Mouse (Mus musculus): Measurements from ENCODE around the gene Aif1. TPM values are rescaled to one million over a fixed set of nuclear protein-coding genes. Genes with fewer than 3 reads are reported as not detected.

The Aif1 gene
- total and polyA plus RNA-seq, 3 experiments = 0.42 to 0.45 TPM; not detected in 1

GRCm38 (mm10) chr17:35164568-35165450 lies 11.1 kb downstream of the Aif1 start, which contains the start of gene Prrc2a:
Gene Prrc2a (minus strand): TSS chr17:35164897.
- H3K9me3 ChIP-seq (replicated peaks; ENCODE audit: insufficient read depth, low read length) = no peaks in the 10 kb centered on the region
- peak; percentile 99 for DNase-seq (ENCODE audit: low read depth, low spot score)
- H3K9ac ChIP-seq (ENCODE audit: control insufficient read depth, low read depth, low read length, poor library complexity, severe bottlenecking) = peak within 1 kb of the TSS; percentile 85
- H3K79me2 ChIP-seq (ENCODE audit: control insufficient read depth, insufficient read depth, low read length, poor library complexity) = peaks cover 50% of the 10 kb centered on the region
- H3K27ac ChIP-seq (ENCODE audit: control insufficient read depth, low read depth, low read length) = peak within 1 kb of the TSS; percentile 96
- H3K27me3 ChIP-seq (ENCODE audit: control insufficient read depth in 1 of 2, insufficient read depth in 2 of 2, low read length in 2 of 2) = no peaks in the 10 kb centered on the region
- H3K36me3 ChIP-seq (ENCODE audit: control insufficient read depth in 1 of 2, insufficient read depth in 2 of 2, low read length in 2 of 2) = peaks cover 21% of the 10 kb centered on the region in 2 experiments
- H3K4me3 ChIP-seq (ENCODE audit: control insufficient read depth in 1 of 2, insufficient read depth in 1 of 2, low read depth in 2 of 2, low read length in 2 of 2) = peak within 1 kb of the TSS; percentile 92 to 97
- H3K4me1 ChIP-seq (ENCODE audit: control insufficient read depth in 1 of 2, insufficient read depth in 2 of 2, low read length in 2 of 2) = peaks cover 3 to 13% of the 10 kb centered on the region in 2 experiments; a peak in 3 of 4 replicates
- TF ChIP-seq POLR2AphosphoS5 (IDR thresholded peaks at IDR 0.05; ENCODE audit: borderline replicate concordance, low read depth, low read length) (no peak), GATA1 (IDR thresholded peaks at IDR 0.05; ENCODE audit: low read depth, low read length) (peak; percentile 92), MYC (IDR thresholded peaks at IDR 0.05; ENCODE audit: low read depth, low read length) (peak; percentile 50; the same call in 1 of the 2 replicates), USF2 (IDR thresholded peaks at IDR 0.05; ENCODE audit: borderline replicate concordance in 1 of 2, insufficient read depth in 1 of 2, low read depth in 1 of 2, low read length in 2 of 2) (no peak), GABPA (IDR thresholded peaks at IDR 0.05; ENCODE audit: low read depth, low read length) (no peak), ZKSCAN1 (IDR thresholded peaks at IDR 0.05; ENCODE audit: low read depth, low read length) (no peak), ZMIZ1 (IDR thresholded peaks at IDR 0.05; ENCODE audit: low read depth, low read length) (peak; percentile 82), MXI1 (IDR thresholded peaks at IDR 0.05; ENCODE audit: low read depth, low read length) (peak; percentile 58), SMC3 (IDR thresholded peaks at IDR 0.05; ENCODE audit: low read depth, low read length) (no peak), NELFE (IDR thresholded peaks at IDR 0.05; ENCODE audit: low read depth, low read length) (peak; percentile 72), RAD21 (IDR thresholded peaks at IDR 0.05; ENCODE audit: low read depth, low read length) (no peak), USF1 (IDR thresholded peaks at IDR 0.05; ENCODE audit: low read depth, low read length) (peak; percentile 38), ZNF384 (IDR thresholded peaks at IDR 0.05; ENCODE audit: low read depth, low read length) (peak; percentile 92), TAL1 (IDR thresholded peaks at IDR 0.05; ENCODE audit: low read length) (no peak), ZC3H11A (IDR thresholded peaks at IDR 0.05; ENCODE audit: low read depth, low read length) (no peak), MAFK (IDR thresholded peaks at IDR 0.05; ENCODE audit: borderline replicate concordance, low read depth, low read length) (no peak), CTCF (IDR thresholded peaks at IDR 0.05 in 2 of 3, conservative IDR thresholded peaks at IDR 0.05 in 1 of 3; ENCODE audit: control insufficient read depth in 1 of 3, insufficient read depth in 1 of 3, low read depth in 2 of 3, low read length in 3 of 3, poor library complexity in 1 of 3, severe bottlenecking in 1 of 3) (no peak), HCFC1 (IDR thresholded peaks at IDR 0.05; ENCODE audit: low read depth, low read length) (peak; percentile 91), MAX (IDR thresholded peaks at IDR 0.05; ENCODE audit: low read length) (peak; percentile 34; the same call in 1 of the 2 replicates), RCOR1 (IDR thresholded peaks at IDR 0.05; ENCODE audit: low read depth, low read length) (no peak), CHD1 (IDR thresholded peaks at IDR 0.05; ENCODE audit: low read depth, low read length) (no peak), SIN3A (IDR thresholded peaks at IDR 0.05; ENCODE audit: low read length) (peak; percentile 87), MYB (IDR thresholded peaks at IDR 0.05; ENCODE audit: low read depth, low read length) (peak; percentile 95), POLR2A (IDR thresholded peaks at IDR 0.05; ENCODE audit: control insufficient read depth in 1 of 2, insufficient read depth in 1 of 2, low read depth in 1 of 2, low read length in 2 of 2, poor library complexity in 1 of 2) (peak; percentile 64 to 75), BHLHE40 (IDR thresholded peaks at IDR 0.05; ENCODE audit: borderline replicate concordance, low read depth, low read length) (no peak), ELF1 (IDR thresholded peaks at IDR 0.05; ENCODE audit: low read depth, low read length) (peak; percentile 67; the same call in 1 of the 2 replicates), JUND (IDR thresholded peaks at IDR 0.05; ENCODE audit: low read depth, low read length) (no peak), TBP (IDR thresholded peaks at IDR 0.05; ENCODE audit: low read depth, low read length) (peak; percentile 67; the same call in 1 of the 2 replicates), TCF12 (IDR thresholded peaks at IDR 0.05; ENCODE audit: low read depth, low read length) (peak; percentile 27), ETS1 (IDR thresholded peaks at IDR 0.05; ENCODE audit: low read depth, low read length) (peak; percentile 34; the same call in 1 of the 2 replicates), UBTF (IDR thresholded peaks at IDR 0.05; ENCODE audit: borderline replicate concordance, insufficient read depth, low read depth, low read length) (no peak), EP300 (IDR thresholded peaks at IDR 0.05; ENCODE audit: low read depth in 1 of 2, low read length in 2 of 2) (peak in 1 of 2 experiments; percentile 49; a peak in 1 of 4 replicates), NRF1 (IDR thresholded peaks at IDR 0.05; ENCODE audit: insufficient read depth, low read depth, low read length, poor library complexity, severe bottlenecking) (peak; percentile 93), KAT2A (conservative IDR thresholded peaks at IDR 0.05; ENCODE audit: low read depth, low read length) (peak; percentile 40; the same call in 1 of the 2 replicates), E2F4 (IDR thresholded peaks at IDR 0.05; ENCODE audit: borderline replicate concordance, low read depth, low read length) (no peak)
